Mouse (Mus musculus) ES-Bruce4 (cell line): Measurements from ENCODE around the gene Gtpbp1. TPM values are rescaled to one million over a fixed set of nuclear protein-coding genes. Genes with fewer than 3 reads are reported as not detected.

Experiments
- H3K27ac ChIP-seq: 2 replicates; pipeline ENCODE4 v1.5.1; 2012; ENCODE audit warnings: low read length, inconsistent platforms; ENCODE audit not compliant: insufficient read depth
- H3K27me3 ChIP-seq: 2 replicates; pipeline ENCODE4 v1.6.1; 2012; ENCODE audit warnings: mild to moderate bottlenecking, low read length, inconsistent platforms; ENCODE audit not compliant: control insufficient read depth, poor library complexity, insufficient read depth, severe bottlenecking
- H3K36me3 ChIP-seq: 2 replicates; pipeline ENCODE4 v1.6.1; 2012; ENCODE audit warnings: inconsistent platforms, mild to moderate bottlenecking, low read length, moderate library complexity; ENCODE audit not compliant: control insufficient read depth, poor library complexity, insufficient read depth, severe bottlenecking
- H3K4me1 ChIP-seq: one replicate; pipeline ENCODE4 v1.8.1; 2011; ENCODE audit warnings: low read length; ENCODE audit not compliant: control insufficient read depth, insufficient read depth
- H3K4me3 ChIP-seq: 2 replicates; pipeline ENCODE4 v1.5.1; 2011; ENCODE audit warnings: low read depth, mild to moderate bottlenecking, low read length
- H3K9ac ChIP-seq: 2 replicates; pipeline ENCODE4 v1.6.1; 2012; ENCODE audit warnings: low read depth, mild to moderate bottlenecking, inconsistent platforms; ENCODE audit not compliant: poor library complexity, severe bottlenecking
- H3K9me3 ChIP-seq: replicated peaks from 2 replicates; pipeline ENCODE4 v1.6.1; 2012; ENCODE audit warnings: mild to moderate bottlenecking, low read length, inconsistent platforms; ENCODE audit not compliant: control insufficient read depth, poor library complexity, insufficient read depth, severe bottlenecking
- CTCF ChIP-seq: IDR thresholded peaks from one replicate; pipeline ENCODE4 v1.8.1; 2011; ENCODE audit warnings: low read depth, low read length
- EP300 ChIP-seq: IDR thresholded peaks from 2 replicates; pipeline ENCODE4 v1.6.1; 2011; ENCODE audit warnings: low read depth, low read length; ENCODE audit not compliant: insufficient read depth
- POLR2A ChIP-seq: IDR thresholded peaks from one replicate; pipeline ENCODE4 v1.8.1; 2011; ENCODE audit warnings: low read length; ENCODE audit not compliant: insufficient read depth
- polyA plus RNA-seq: library from polyadenylated mRNA; stranded (reverse); fragments of >200 nt; gene quantifications from 2 replicates; pipeline ENCODE4 v1.2.4, GENCODE M21; 2011; ENCODE audit warnings: low read depth; ENCODE audit not compliant: missing spikeins, insufficient read depth, insufficient read length

Gene Gtpbp1
- polyA plus RNA-seq, 1 experiment, result 32.4 TPM

DNA sequence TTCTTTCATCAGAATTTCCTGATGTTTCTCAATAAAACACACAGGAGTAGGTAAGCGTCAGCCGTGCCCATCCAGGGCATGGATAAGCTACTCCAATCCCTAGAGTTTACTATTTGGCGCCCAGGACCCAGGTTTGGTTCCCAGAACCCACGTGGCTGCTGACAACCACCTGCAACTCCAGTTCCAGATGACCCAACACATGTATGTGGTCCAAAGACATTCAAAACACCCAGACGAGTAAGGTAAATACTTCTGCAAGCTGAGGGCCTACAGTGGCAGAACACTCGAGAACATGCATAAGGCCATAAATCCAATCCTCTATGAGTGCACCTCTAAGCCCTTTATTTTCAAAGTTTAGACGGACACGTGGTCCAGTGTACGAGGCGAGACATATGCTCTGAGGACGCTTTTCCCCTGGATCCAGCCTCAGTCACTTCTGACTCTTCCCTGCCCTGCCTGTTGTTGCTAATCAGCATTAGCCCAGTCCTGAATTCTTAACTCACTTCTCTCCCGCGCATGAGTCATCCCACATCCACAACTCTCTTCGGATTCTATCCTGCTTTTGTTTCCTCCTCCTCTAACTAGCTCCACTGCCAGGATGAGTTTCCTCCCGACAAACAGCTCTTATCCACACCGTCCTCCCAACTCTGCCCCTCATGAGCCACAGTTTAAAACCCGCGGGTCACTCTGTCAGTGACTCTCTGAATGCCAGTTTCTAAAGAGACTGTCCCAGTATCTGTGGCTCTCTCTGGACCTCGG lies 6.8 kb upstream of the Gtpbp1 start:
- Histone ChIP-seq H3K36me3 (no peaks in the 10 kb centered on the region), H3K27me3 (no peaks in the 10 kb centered on the region), H3K4me1 (peaks cover 4% of the 10 kb centered on the region), H3K9ac (no peak overlapping the region), H3K4me3 (no peak overlapping the region), H3K27ac (no peak overlapping the region), H3K9me3 (no peaks in the 10 kb centered on the region)
- TF ChIP-seq EP300 (no peak), CTCF (no peak), POLR2A (no peak)

DNA sequence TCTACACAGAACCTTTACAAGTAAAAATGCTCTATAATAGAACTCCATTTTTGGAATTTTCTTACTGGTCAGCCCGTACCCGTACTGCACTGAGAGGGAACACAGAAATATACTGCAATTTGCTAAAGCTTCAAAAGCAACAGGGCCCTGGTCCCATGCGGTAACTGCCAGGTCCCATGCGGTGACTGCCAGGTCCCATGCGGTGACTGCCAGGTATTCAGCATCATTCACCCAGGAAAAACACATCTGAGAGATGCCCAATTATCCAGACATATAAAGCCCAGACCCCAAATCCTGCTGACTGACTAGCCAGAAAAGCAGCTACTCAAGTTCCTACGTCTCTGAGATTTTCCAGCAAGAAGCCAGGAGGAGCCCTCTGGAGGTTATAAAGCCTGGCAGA lies 6.0 kb upstream of the Gtpbp1 start:
- Histone ChIP-seq H3K9ac (no peak overlapping the region), H3K27me3 (no peaks in the 10 kb centered on the region), H3K27ac (no peak overlapping the region), H3K9me3 (no peaks in the 10 kb centered on the region), H3K4me3 (no peak overlapping the region), H3K4me1 (peaks cover 4% of the 10 kb centered on the region), H3K36me3 (no peaks in the 10 kb centered on the region)
- TF ChIP-seq POLR2A, result no peak
- no peak for TF ChIP-seq CTCF
- no peak for TF ChIP-seq EP300

DNA sequence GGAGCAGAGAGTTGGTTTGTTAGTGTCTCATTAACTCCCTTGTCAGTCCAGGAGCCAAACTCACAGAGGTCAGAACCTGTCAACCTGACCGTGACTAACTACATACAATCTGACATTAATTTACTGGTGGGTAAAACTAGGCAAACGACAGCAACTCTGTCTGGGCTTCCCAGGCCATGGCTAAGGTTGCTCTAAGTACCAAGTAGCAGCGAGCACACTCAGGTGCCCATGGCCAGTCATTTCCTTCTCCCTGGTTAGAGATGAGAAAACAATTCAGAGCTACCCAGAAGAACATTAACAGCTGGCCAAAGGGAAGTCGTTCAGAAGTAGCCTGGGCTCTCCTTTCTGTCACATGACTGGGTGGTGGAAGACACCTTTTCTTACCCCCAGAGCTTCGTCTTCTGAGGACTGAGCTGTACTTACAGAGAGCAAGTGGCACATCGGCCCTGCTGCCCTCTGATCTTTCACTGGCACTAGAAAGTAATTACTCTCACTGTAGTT lies 5.5 kb upstream of the Gtpbp1 start:
- Histone ChIP-seq H3K27me3 (no peaks in the 10 kb centered on the region), H3K9me3 (no peaks in the 10 kb centered on the region), H3K4me1 (peaks cover 4% of the 10 kb centered on the region), H3K4me3 (no peak overlapping the region), H3K9ac (no peak overlapping the region), H3K27ac (no peak overlapping the region), H3K36me3 (no peaks in the 10 kb centered on the region)
- TF ChIP-seq EP300 (no peak), CTCF (no peak), POLR2A (no peak)

DNA sequence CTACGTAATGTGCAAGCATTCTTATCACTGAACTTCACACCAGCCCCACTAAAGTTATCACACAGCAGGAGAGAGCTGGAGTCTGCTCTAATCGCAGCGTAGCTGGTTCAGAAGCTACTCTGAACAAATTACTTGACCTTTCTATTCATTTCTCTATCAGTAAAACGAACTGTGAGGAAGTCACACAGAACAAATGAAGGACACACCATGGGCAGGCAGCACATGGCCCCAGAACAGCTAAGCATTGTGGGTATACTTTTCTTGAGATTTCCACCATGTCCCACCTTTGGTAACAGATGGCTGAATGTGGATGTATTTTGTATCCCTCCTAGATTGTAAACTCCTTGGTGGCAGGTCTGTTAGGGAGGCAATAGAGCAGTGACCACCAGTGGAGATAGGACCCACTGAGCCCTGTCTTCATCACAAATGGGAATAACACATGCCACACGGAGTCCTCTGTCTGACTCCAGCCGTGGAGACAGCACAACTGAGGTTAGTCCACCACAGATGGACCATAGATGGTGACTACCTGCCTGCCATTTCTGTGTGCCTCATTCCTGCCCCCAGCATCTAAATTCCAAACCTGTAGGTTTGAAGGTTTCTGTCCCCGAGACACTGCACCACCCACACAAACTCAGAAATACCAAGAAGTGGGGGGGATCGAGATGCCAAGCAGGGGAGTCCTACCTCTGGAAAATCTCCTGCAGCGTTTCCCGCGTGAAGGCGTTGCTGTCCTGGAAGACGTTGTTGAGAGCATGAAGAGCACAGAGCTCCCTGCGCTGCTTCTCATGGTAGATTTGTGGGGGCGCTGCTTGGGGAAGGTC lies 4.4 kb upstream of the Gtpbp1 start:
- Histone ChIP-seq H3K4me1 (peaks cover 4% of the 10 kb centered on the region), H3K27me3 (no peaks in the 10 kb centered on the region), H3K27ac (no peak overlapping the region), H3K9me3 (no peaks in the 10 kb centered on the region), H3K9ac (peak overlapping the region; percentile 90), H3K4me3 (peak overlapping the region; percentile 48), H3K36me3 (no peaks in the 10 kb centered on the region)
- TF ChIP-seq POLR2A, result no peak
- no peak for TF ChIP-seq CTCF
- no peak for TF ChIP-seq EP300

DNA sequence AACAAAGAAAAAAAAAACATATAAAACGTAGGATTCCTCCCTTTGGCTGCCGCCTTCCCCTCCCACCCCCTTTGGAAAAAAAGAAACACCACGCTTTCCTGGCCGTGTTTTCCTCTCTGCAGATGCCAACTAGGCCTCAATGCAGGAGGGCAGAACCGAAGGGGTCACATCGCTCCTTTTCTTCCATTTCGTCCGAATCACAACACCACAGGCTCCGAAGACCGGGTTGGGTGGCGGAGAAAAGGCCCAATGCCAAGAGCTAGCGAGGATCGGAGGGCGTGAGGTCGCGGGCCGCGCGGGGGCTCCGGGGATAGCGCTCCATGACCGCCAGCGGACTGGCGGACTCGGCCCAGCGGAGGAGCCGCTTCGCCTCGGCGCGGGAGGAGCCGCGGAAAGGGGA lies 3.5 kb upstream of the Gtpbp1 start:
- peaks cover 4% of the 10 kb centered on the region for H3K4me1 ChIP-seq
- H3K4me3 ChIP-seq, result peak overlapping the region; percentile 94
- H3K27ac ChIP-seq, result no peak overlapping the region
- H3K9me3 ChIP-seq, result no peaks in the 10 kb centered on the region
- H3K27me3 ChIP-seq, result no peaks in the 10 kb centered on the region
- no peaks in the 10 kb centered on the region for H3K36me3 ChIP-seq
- no peak for TF ChIP-seq POLR2A
- TF ChIP-seq CTCF, result no peak
- TF ChIP-seq EP300, result no peak
- peak overlapping the region; percentile 90 for H3K9ac ChIP-seq

DNA sequence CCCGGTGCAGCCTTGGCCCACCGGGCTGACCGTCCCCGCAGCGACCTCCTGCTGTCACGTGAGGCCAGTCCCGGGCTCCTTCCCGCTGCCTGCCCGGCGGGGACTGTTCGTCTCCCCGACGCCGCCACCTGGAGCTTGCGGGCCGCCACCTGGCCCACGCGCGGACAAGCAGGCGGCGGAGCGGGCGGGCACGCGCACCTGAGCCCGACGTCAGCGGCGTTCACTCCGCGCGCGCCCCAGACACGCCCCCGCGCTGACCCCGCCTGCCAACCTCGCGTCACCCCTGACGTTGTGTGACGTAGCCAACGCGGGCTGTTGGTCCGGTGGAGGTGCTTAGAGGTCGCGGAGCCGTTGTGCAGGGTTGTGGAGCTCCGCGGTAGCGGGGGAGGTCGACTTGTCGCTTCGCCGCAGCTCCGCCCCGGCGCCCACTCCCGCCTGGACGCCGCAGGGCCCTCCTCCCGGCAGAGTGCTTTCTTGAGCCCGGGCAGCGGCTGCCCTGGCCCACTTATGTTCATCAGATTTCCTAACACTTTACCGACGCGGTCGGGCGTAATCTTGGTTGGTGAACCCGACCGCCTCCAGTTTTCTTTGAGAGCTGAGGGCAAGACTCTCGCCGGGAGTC lies 2.9 kb upstream of the Gtpbp1 start, which contains the start of gene Josd1:
TSS of gene Josd1 (minus strand) at position 274 of the 622 bp plus-strand sequence.
- no peaks in the 10 kb centered on the region for H3K36me3 ChIP-seq
- no peaks in the 10 kb centered on the region for H3K9me3 ChIP-seq
- peak within 1 kb of the TSS; percentile 94 for H3K4me3 ChIP-seq
- peak within 1 kb of the TSS; percentile 90 for H3K9ac ChIP-seq
- TF ChIP-seq POLR2A, result peak; percentile 78
- TF ChIP-seq EP300, result no peak
- TF ChIP-seq CTCF, result no peak
- peak within 1 kb of the TSS; percentile 83 for H3K27ac ChIP-seq
- peaks cover 4% of the 10 kb centered on the region for H3K4me1 ChIP-seq
- H3K27me3 ChIP-seq, result no peaks in the 10 kb centered on the region
